Mouse (Mus musculus) layer of hippocampus, postnatal 25 days (tissue): Measurements from ENCODE around the gene Dusp8. TPM values are rescaled to one million over a fixed set of nuclear protein-coding genes. Genes with fewer than 3 reads are reported as not detected.
"Not testable (repeated sequence)": the region's sequence is repeated elsewhere in the genome, so short reads cannot be mapped to it uniquely, and the experiment has no call there.

Source experiments
- DNase-seq, 2 experiments: peaks; one replicate each; pipeline ENCODE4 v3.0.0; 2022; ENCODE audit warnings: mixed read lengths in 2 of 2, low spot score in 1 of 2; ENCODE audit errors: extremely low spot score in 1 of 2
- total RNA-seq, 2 experiments: library from RNA; stranded (reverse); gene quantifications; 2 replicates each; pipeline ENCODE4 v1.2.3; 2021

Gene Dusp8
- 100 to 1,000 TPM; 127 to 139 TPM for total RNA-seq

GRCm38 (mm10) chr7:142095183-142095931 is at the start of gene Dusp8:
TSS of gene Dusp8 (minus strand) at chr7:142095843.
- peak; percentile 91 to 96 for DNase-seq

GRCm38 (mm10) chr7:142144507-142144906 is 48.9 kb upstream of the Dusp8 start, which contains the start of gene Gm45337:
TSS of gene Gm45337 (minus strand) at chr7:142144607.
- no peak for DNase-seq

GRCm38 (mm10) chr7:142143506-142144010 is 47.9 kb upstream of the Dusp8 start:
- DNase-seq, result not testable (repeated sequence)

- DNase-seq, result no peak
Observed at GRCm38 (mm10) chr7:142140696-142141095, 45.1 kb upstream of the Dusp8 start.

- DNase-seq, result not testable (repeated sequence)
Observed at GRCm38 (mm10) chr7:142135934-142136333, 40.3 kb upstream of the Dusp8 start, which contains the start of gene Gm39115. TSS of gene Gm39115 (minus strand) at chr7:142136034.

GRCm38 (mm10) chr7:142134206-142134995 is 38.8 kb upstream of the Dusp8 start:
- peak in 1 of 2 experiments; percentile 24 for DNase-seq

- no peak for DNase-seq
Observed at GRCm38 (mm10) chr7:142128843-142129242, 33.2 kb upstream of the Dusp8 start.

GRCm38 (mm10) chr7:142120629-142121028 is 25.0 kb upstream of the Dusp8 start, which contains the start of gene Gm45618:
TSS of gene Gm45618 (minus strand) at chr7:142120729.
- DNase-seq, result not testable (repeated sequence)

GRCm38 (mm10) chr7:142119632-142120031 is 24.0 kb upstream of the Dusp8 start:
- peak in 1 of 2 experiments; percentile 20 for DNase-seq

GRCm38 (mm10) chr7:142104747-142105146 is 9.1 kb upstream of the Dusp8 start:
- DNase-seq, result no peak

- DNase-seq, result peak; percentile 70 to 79
Observed at GRCm38 (mm10) chr7:142097776-142098175, 2.1 kb upstream of the Dusp8 start.

GRCm38 (mm10) chr7:142096701-142097100 is 1.1 kb upstream of the Dusp8 start:
- no peak for DNase-seq

GRCm38 (mm10) chr7:142094301-142095143 is 1.1 kb downstream of the Dusp8 start:
- peak; percentile 58 to 64 for DNase-seq

- no peak for DNase-seq
Observed at GRCm38 (mm10) chr7:142093696-142094240, 1.9 kb downstream of the Dusp8 start.

GRCm38 (mm10) chr7:142092991-142093390 is 2.7 kb downstream of the Dusp8 start:
- no peak for DNase-seq

- peak in 1 of 2 experiments; percentile 42 for DNase-seq
Observed at GRCm38 (mm10) chr7:142091848-142092247, 3.8 kb downstream of the Dusp8 start.

GRCm38 (mm10) chr7:142089648-142090447 is 5.8 kb downstream of the Dusp8 start:
- DNase-seq, result no peak

- no peak for DNase-seq
Observed at GRCm38 (mm10) chr7:142088886-142089285, 6.8 kb downstream of the Dusp8 start.

GRCm38 (mm10) chr7:142087069-142087652 is 8.5 kb downstream of the Dusp8 start:
- DNase-seq, result no peak
